ENCODE assay signal across 34 mouse cellular contexts in the genomic region with DNA sequence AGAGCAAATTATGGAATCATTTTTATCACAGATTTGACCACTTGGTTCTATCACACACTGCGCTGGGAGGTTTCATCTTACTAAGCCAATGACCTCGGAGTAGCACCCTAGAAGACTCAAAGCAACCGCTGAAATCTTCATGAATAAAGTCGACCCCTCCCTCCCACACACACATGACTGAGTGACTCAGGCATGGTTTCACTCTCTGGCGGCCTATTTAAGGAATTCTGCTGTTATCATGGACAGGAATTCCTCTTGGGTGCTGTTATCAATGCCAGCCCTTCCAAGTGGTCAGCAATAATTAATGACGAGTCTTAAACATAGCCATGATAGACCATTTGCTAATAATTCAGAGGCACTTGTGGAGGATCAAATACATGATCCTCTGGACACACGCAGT. TPM values are rescaled to one million over a fixed set of nuclear protein-coding genes. Genes with fewer than 3 reads are reported as not detected.
DNase-seq lines count a peak whose midpoint lies in the region; ATAC-seq and TF ChIP-seq lines count a peak whose summit lies in the region.
"Had no signal": no experiment of that assay in that cellular context is flagged by ENCODE, and none has a peak within 500 bp of the region (broad histone marks: within the 10 kb centered on the region; RNA-seq: fewer than 3 reads in every experiment).

No protein-coding gene starts in this region.

- H3K79me2 ChIP-seq in heart, adult 2 months (replicated peaks; ENCODE audit: control insufficient read depth, insufficient read depth, low read length), result no peaks in the 10 kb centered on the region

- 13% methylated on average over 7 of the region's 7 CpGs for whole genome bisulfite sequencing in heart, embryonic 14.5 days
- 27% methylated on average over 7 of the region's 7 CpGs for WGBS in heart, adult 2 months
- WGBS in lung, postnatal 0 days, result 38% methylated on average over 7 of the region's 7 CpGs

- peak overlapping the region; percentile 34 for H3K4me2 ChIP-seq in heart, embryonic 14.5 days (ENCODE audit: low read length)
- H3K4me2 ChIP-seq in lung, postnatal 0 days (replicated peaks; ENCODE audit: low read depth, low read length), result no peak overlapping the region
- H3K4me2 ChIP-seq: intestine, embryonic 15.5 days; limb, embryonic 13.5 days; liver, embryonic 13.5 days had no signal

- peaks cover 28 to 34% of the 10 kb centered on the region in 2 experiments for H3K4me1 ChIP-seq in heart, embryonic 14.5 days (ENCODE audit: control insufficient read depth in 2 of 2, insufficient read depth in 2 of 2, low read length in 2 of 2)
- peaks cover 3% of the 10 kb centered on the region for H3K4me1 ChIP-seq in heart, adult 2 months (ENCODE audit: control insufficient read depth, insufficient read depth, low read length)
- H3K4me1 ChIP-seq in lung, postnatal 0 days (ENCODE audit: insufficient read depth, low read depth, low read length), result no peaks in the 10 kb centered on the region
- H3K4me1 ChIP-seq: hindbrain, embryonic 10.5 days; intestine, embryonic 15.5 days; limb, embryonic 13.5 days; midbrain, embryonic 10.5 days had no signal

- no peak for TF ChIP-seq POLR2A in heart, adult 2 months (IDR thresholded peaks at IDR 0.05; ENCODE audit: insufficient read depth, low read depth, low read length)

- peaks cover 68% of the 10 kb centered on the region for H3K27me3 ChIP-seq in heart, embryonic 14.5 days (ENCODE audit: control insufficient read depth, insufficient read depth, low read length)
- no peaks in the 10 kb centered on the region; the same call in 1 of the 2 replicates for H3K27me3 ChIP-seq in heart, adult 2 months (ENCODE audit: control insufficient read depth, insufficient read depth, low read length)
- H3K27me3 ChIP-seq in lung, postnatal 0 days (replicated peaks; ENCODE audit: insufficient read depth, low read length), result no peaks in the 10 kb centered on the region
- H3K27me3 ChIP-seq: intestine, embryonic 15.5 days; limb, embryonic 13.5 days; liver, embryonic 13.5 days had no signal

- intact Hi-C loops in heart, adult 2 months (cut with DNase I), result no loop called here

- no peak overlapping the region for H3K27ac ChIP-seq in heart, embryonic 14.5 days (replicated peaks in 1 of 2; ENCODE audit: control insufficient read depth in 1 of 2, insufficient read depth in 1 of 2, low read depth in 2 of 2, low read length in 2 of 2)
- no peak overlapping the region for H3K27ac ChIP-seq in heart, adult 2 months
- H3K27ac ChIP-seq in lung, postnatal 0 days (ENCODE audit: low read length), result no peak overlapping the region
- H3K27ac ChIP-seq: gastrocnemius, adult 2 months; hindbrain, embryonic 10.5 days; intestine, embryonic 15.5 days; limb, embryonic 13.5 days; liver, embryonic 13.5 days; midbrain, embryonic 10.5 days had no signal

- H3K36me3 ChIP-seq in heart, embryonic 14.5 days (ENCODE audit: control insufficient read depth, insufficient read depth, low read length), result no peaks in the 10 kb centered on the region
- H3K36me3 ChIP-seq in heart, adult 2 months (ENCODE audit: control insufficient read depth, insufficient read depth, low read length), result no peaks in the 10 kb centered on the region
- H3K36me3 ChIP-seq in lung, postnatal 0 days (ENCODE audit: insufficient read depth, low read length), result no peaks in the 10 kb centered on the region
- H3K36me3 ChIP-seq: hindbrain, embryonic 10.5 days; intestine, embryonic 15.5 days; limb, embryonic 13.5 days; liver, embryonic 13.5 days; midbrain, embryonic 10.5 days had no signal

- no peak for TF ChIP-seq EP300 in heart, adult 2 months (IDR thresholded peaks at IDR 0.05; ENCODE audit: insufficient read depth, low read depth, low read length)
- TF ChIP-seq EP300 in lung, postnatal 0 days (IDR thresholded peaks at IDR 0.05), result no peak

- H3K4me3 ChIP-seq in heart, embryonic 14.5 days (ENCODE audit: control insufficient read depth in 1 of 2, insufficient read depth in 1 of 2, low read depth in 1 of 2, low read length in 2 of 2), result no peak overlapping the region
- no peak overlapping the region for H3K4me3 ChIP-seq in heart, adult 2 months
- no peak overlapping the region for H3K4me3 ChIP-seq in lung, postnatal 0 days (ENCODE audit: low read depth, low read length)
- H3K4me3 ChIP-seq: gastrocnemius, adult 2 months; hindbrain, embryonic 10.5 days; intestine, embryonic 15.5 days; limb, embryonic 13.5 days; liver, embryonic 13.5 days; midbrain, embryonic 10.5 days had no signal

- no peak for TF ChIP-seq CTCF in heart, adult 2 months (IDR thresholded peaks at IDR 0.05)
- no peak for TF ChIP-seq CTCF in lung, postnatal 0 days (IDR thresholded peaks at IDR 0.05)

- no peak overlapping the region for H3K9ac ChIP-seq in heart, embryonic 14.5 days (ENCODE audit: low read length)
- H3K9ac ChIP-seq in heart, adult 2 months (ENCODE audit: low read depth, low read length), result no peak overlapping the region
- no peak overlapping the region for H3K9ac ChIP-seq in lung, postnatal 0 days (replicated peaks; ENCODE audit: low read depth)
- H3K9ac ChIP-seq: intestine, embryonic 15.5 days; limb, embryonic 13.5 days; liver, embryonic 13.5 days had no signal

- no peak for ATAC-seq in heart, embryonic 14.5 days (ENCODE audit: insufficient number of reproducible peaks, insufficient read depth, low FRiP score, low read depth)
- ATAC-seq in lung, postnatal 0 days, result peak; percentile 23; the same call in 1 of the 2 replicates
- ATAC-seq: activated CD4-positive, CD25-positive, alpha-beta regulatory T cell, adult 4 months; forebrain, embryonic 14.5 days; hindbrain, embryonic 16.5 days; intestine, embryonic 15.5 days; midbrain, embryonic 16.5 days had no signal

- H3K9me3 ChIP-seq in heart, embryonic 14.5 days (ENCODE audit: control insufficient read depth, low read length), result no peaks in the 10 kb centered on the region
- H3K9me3 ChIP-seq in lung, postnatal 0 days (ENCODE audit: low read length), result no peaks in the 10 kb centered on the region
- H3K9me3 ChIP-seq: hindbrain, embryonic 10.5 days; intestine, embryonic 15.5 days; limb, embryonic 13.5 days; liver, embryonic 13.5 days; midbrain, embryonic 10.5 days had no signal

- DNase-seq in embryo, embryonic 10.5 days (ENCODE audit: low spot score), result peak; percentile 14
- DNase-seq in embryo, embryonic 10 days (ENCODE audit: low spot score), result no peak
- DNase-seq in heart, adult 2 months, result no peak
- no peak for DNase-seq in lung, postnatal 0 days (ENCODE audit: low spot score)
- no peak for DNase-seq in lung, postnatal 4 days
- peak; percentile 59 for DNase-seq in NIH3T3 (ENCODE audit: low read depth)
- DNase-seq in retina, postnatal 1 day, result no peak
- DNase-seq: adrenal gland, postnatal 14 days; cerebellum, adult 2 months; cerebellum, postnatal 25 days; gastrocnemius, adult 2 months; kidney, adult 9 months; kidney, postnatal 4 days; layer of hippocampus, adult 9-11 months; liver, embryonic 13.5 days; thymus, adult 18-20 months; thymus, postnatal 4 days had no signal

RNA-seq across cellular contexts. Expression of a gene that starts 6.5 kb away (rescaled TPM):
- polyA plus RNA-seq in heart, embryonic 14.5 days (2014; fragmentation: Nextera tagmentation; extraction: Ambion mirVana), result 6.1 and 8.3 TPM in 2 replicates
- total RNA-seq in heart, adult 2 months (2021), result 10 to 100 TPM; 51.0 to 60.1 TPM
- polyA plus RNA-seq in heart, adult 2 months (2012; rRNA removed), result 53.8 and 106 TPM in 2 replicates
- not detected in 2 replicates for polyA plus RNA-seq in lung, postnatal 0 days (2015; fragmentation: Nextera tagmentation; extraction: Ambion mirVana)
- total RNA-seq: ES-E14; gastrocnemius, adult 2 months; gastrocnemius, postnatal 4 days; left cerebral cortex, adult 18-20 months; left cerebral cortex, postnatal 25 days had no signal
- polyA plus RNA-seq: activated CD4-positive, CD25-positive, alpha-beta regulatory T cell, adult 4 months; cerebellum, adult 2 months; embryonic facial prominence, embryonic 14.5 days; forebrain, embryonic 14.5 days; frontal cortex, adult 2 months; hindbrain, embryonic 10.5 days; hindbrain, embryonic 16.5 days; intestine, embryonic 15.5 days; limb, embryonic 13.5 days; midbrain, embryonic 10.5 days; midbrain, embryonic 16.5 days; neural tube, embryonic 14.5 days; stomach, embryonic 16.5 days had no signal

RNA-seq across cellular contexts. Expression of a gene that starts 33.6 kb away (rescaled TPM):
- polyA plus RNA-seq in heart, embryonic 14.5 days (2014; fragmentation: Nextera tagmentation; extraction: Ambion mirVana), result 0.57 and 1.1 TPM in 2 replicates
- total RNA-seq in heart, adult 2 months (2021), result 1 to 10 TPM; 1.7 to 2.1 TPM
- 1.9 and 4.4 TPM in 2 replicates for polyA plus RNA-seq in heart, adult 2 months (2012; rRNA removed)
- polyA plus RNA-seq in lung, postnatal 0 days (2015; fragmentation: Nextera tagmentation; extraction: Ambion mirVana), result 5.2 and 6.1 TPM in 2 replicates
- total RNA-seq: ES-E14 had no signal
- polyA plus RNA-seq: activated CD4-positive, CD25-positive, alpha-beta regulatory T cell, adult 4 months; hindbrain, embryonic 10.5 days; liver, embryonic 13.5 days; midbrain, embryonic 10.5 days had no signal

RNA-seq across cellular contexts. Expression of a gene that starts 49.1 kb away (rescaled TPM):
- not detected in 2 replicates for polyA plus RNA-seq in heart, embryonic 14.5 days (2014; fragmentation: Nextera tagmentation; extraction: Ambion mirVana)
- total RNA-seq in heart, adult 2 months (2021), result not detected
- polyA plus RNA-seq in heart, adult 2 months (2012; rRNA removed), result not detected in 2 replicates
- polyA plus RNA-seq in lung, postnatal 0 days (2015; fragmentation: Nextera tagmentation; extraction: Ambion mirVana), result 0.20 TPM in 1 of 2 replicates, not detected in the other
- total RNA-seq: adrenal gland, postnatal 14 days; ES-E14; gastrocnemius, adult 2 months; gastrocnemius, postnatal 4 days; left cerebral cortex, adult 18-20 months; left cerebral cortex, postnatal 25 days had no signal
- polyA plus RNA-seq: activated CD4-positive, CD25-positive, alpha-beta regulatory T cell, adult 4 months; cerebellum, adult 2 months; embryonic facial prominence, embryonic 14.5 days; forebrain, embryonic 14.5 days; frontal cortex, adult 2 months; hindbrain, embryonic 10.5 days; hindbrain, embryonic 16.5 days; intestine, embryonic 15.5 days; limb, embryonic 13.5 days; liver, embryonic 13.5 days; midbrain, embryonic 10.5 days; midbrain, embryonic 16.5 days; neural tube, embryonic 14.5 days had no signal

Comparison
In these comparisons a context has a peak if more than half of its experiments do, and no peak if none do; other contexts are left out.
1. DNase-seq: peak in embryo, embryonic 10.5 days (single experiment) and NIH3T3 (single experiment); none in embryo, embryonic 10 days (single experiment), heart, adult 2 months (0 of 2), lung, postnatal 0 days (single experiment), lung, postnatal 4 days (0 of 2) and retina, postnatal 1 day (single experiment).